Mouse (Mus musculus): ENCODE data around the gene Trim46. TPM values are rescaled to one million over a fixed set of nuclear protein-coding genes. Genes with fewer than 3 reads are reported as not detected.

Gene Trim46
- polyA plus RNA-seq, 1 experiment from 2014 or later: 4.4 TPM

GRCm38 (mm10) chr3:89277281-89278021 is 31.3 kb upstream of the Trim46 start:
- H3K27ac ChIP-seq (ENCODE audit: low read length): peak overlapping the region; percentile 88
- 29% methylated on average over 14 of the region's 14 CpGs for WGBS
- ATAC-seq (ENCODE audit: insufficient read depth, low FRiP score): peak; percentile 3; the same call in 1 of the 2 replicates

GRCm38 (mm10) chr3:89276061-89276460 is 30.0 kb upstream of the Trim46 start:
- WGBS: 91% methylated on average over 13 of the region's 13 CpGs
- no peak for ATAC-seq (ENCODE audit: insufficient read depth, low FRiP score)
- no peak overlapping the region for H3K4me3 ChIP-seq (replicated peaks; ENCODE audit: low read length)
- peak overlapping the region; percentile 98; the same call in 1 of the 2 replicates for H3K4me2 ChIP-seq (ENCODE audit: low read depth, low read length)
- peaks cover 35% of the 10 kb centered on the region for H3K4me1 ChIP-seq (ENCODE audit: control insufficient read depth, insufficient read depth, low read length)
- H3K36me3 ChIP-seq (ENCODE audit: control insufficient read depth, insufficient read depth, low read length): peaks cover 6% of the 10 kb centered on the region; the same call in 1 of the 2 replicates
- no peak overlapping the region for H3K27ac ChIP-seq (ENCODE audit: low read length)
- no peak overlapping the region for H3K9ac ChIP-seq (ENCODE audit: low read length)
- no peaks in the 10 kb centered on the region for H3K27me3 ChIP-seq (ENCODE audit: control insufficient read depth, insufficient read depth, low read length)
- no peaks in the 10 kb centered on the region for H3K9me3 ChIP-seq (replicated peaks; ENCODE audit: control insufficient read depth, low read length)

More at GRCm38 (mm10) chr3:89277281-89278021, 31.3 kb upstream of the Trim46 start:
- Histone ChIP-seq H3K9ac (ENCODE audit: low read length) (peak overlapping the region; percentile 78), H3K27me3 (ENCODE audit: control insufficient read depth, insufficient read depth, low read length) (no peaks in the 10 kb centered on the region), H3K4me1 (ENCODE audit: control insufficient read depth, insufficient read depth, low read length) (peaks cover 33% of the 10 kb centered on the region), H3K9me3 (replicated peaks; ENCODE audit: control insufficient read depth, low read length) (no peaks in the 10 kb centered on the region), H3K4me2 (ENCODE audit: low read depth, low read length) (peak overlapping the region; percentile 98), H3K36me3 (ENCODE audit: control insufficient read depth, insufficient read depth, low read length) (peaks cover under 1% of the 10 kb centered on the region; the same call in 1 of the 2 replicates), H3K4me3 (replicated peaks; ENCODE audit: low read length) (peak overlapping the region; percentile 62)

GRCm38 (mm10) chr3:89271760-89272159 is 25.7 kb upstream of the Trim46 start:
- Histone ChIP-seq H3K4me1 (ENCODE audit: control insufficient read depth, insufficient read depth, low read length) (peaks cover 38% of the 10 kb centered on the region), H3K4me2 (ENCODE audit: low read depth, low read length) (no peak overlapping the region), H3K4me3 (replicated peaks; ENCODE audit: low read length) (no peak overlapping the region), H3K27ac (ENCODE audit: low read length) (no peak overlapping the region), H3K36me3 (ENCODE audit: control insufficient read depth, insufficient read depth, low read length) (peaks cover 6% of the 10 kb centered on the region; the same call in 1 of the 2 replicates), H3K9me3 (replicated peaks; ENCODE audit: control insufficient read depth, low read length) (no peaks in the 10 kb centered on the region), H3K27me3 (ENCODE audit: control insufficient read depth, insufficient read depth, low read length) (no peaks in the 10 kb centered on the region), H3K9ac (ENCODE audit: low read length) (no peak overlapping the region)
- ATAC-seq (ENCODE audit: insufficient read depth, low FRiP score): peak; percentile 11; the same call in 1 of the 2 replicates
- 67% methylated on average over 6 of the region's 6 CpGs for WGBS

DNA sequence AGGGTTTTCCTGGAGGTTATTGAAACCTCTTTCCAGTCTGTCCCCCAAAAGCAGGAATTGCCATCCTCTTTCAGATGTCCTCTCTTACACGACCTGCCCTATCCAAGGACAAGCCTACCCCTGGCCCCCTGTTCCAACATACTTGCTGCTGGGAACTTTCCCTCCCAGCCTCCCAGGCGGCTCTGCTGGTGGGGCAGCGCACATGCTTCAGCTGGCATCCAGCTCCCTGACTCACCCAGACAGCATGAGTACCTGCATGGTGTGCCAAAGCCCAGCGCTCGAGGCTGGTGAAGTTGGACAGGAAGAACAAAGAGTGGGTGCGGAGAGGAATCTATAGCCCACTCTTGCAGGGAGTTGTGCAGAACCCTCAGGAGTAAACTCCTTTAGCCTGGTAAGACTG is 24.8 kb upstream of the Trim46 start:
- peak overlapping the region; percentile 86 for H3K27ac ChIP-seq (ENCODE audit: low read length)

GRCm38 (mm10) chr3:89270051-89270755 is 24.1 kb upstream of the Trim46 start, which contains the start of gene Slc50a1:
Gene Slc50a1 (minus strand): TSS chr3:89270570.
- Histone ChIP-seq H3K4me1 (ENCODE audit: control insufficient read depth, insufficient read depth, low read length) (peaks cover 33% of the 10 kb centered on the region), H3K9ac (ENCODE audit: low read length) (peak within 1 kb of the TSS; percentile 85), H3K27ac (ENCODE audit: low read length) (peak within 1 kb of the TSS; percentile 86), H3K27me3 (ENCODE audit: control insufficient read depth, insufficient read depth, low read length) (no peaks in the 10 kb centered on the region), H3K36me3 (ENCODE audit: control insufficient read depth, insufficient read depth, low read length) (peaks cover 6% of the 10 kb centered on the region; the same call in 1 of the 2 replicates), H3K4me2 (ENCODE audit: low read depth, low read length) (peak within 1 kb of the TSS; percentile 87), H3K4me3 (replicated peaks; ENCODE audit: low read length) (peak within 1 kb of the TSS; percentile 60), H3K9me3 (replicated peaks; ENCODE audit: control insufficient read depth, low read length) (no peaks in the 10 kb centered on the region)
- ATAC-seq (ENCODE audit: insufficient read depth, low FRiP score): peak; percentile 66
- 2% methylated on average over 39 of the region's 39 CpGs for WGBS

More for the DNA sequence above, 24.8 kb upstream of the Trim46 start:
- Histone ChIP-seq H3K9ac (ENCODE audit: low read length) (peak overlapping the region; percentile 85), H3K36me3 (ENCODE audit: control insufficient read depth, insufficient read depth, low read length) (peaks cover 6% of the 10 kb centered on the region; the same call in 1 of the 2 replicates), H3K9me3 (replicated peaks; ENCODE audit: control insufficient read depth, low read length) (no peaks in the 10 kb centered on the region), H3K4me3 (replicated peaks; ENCODE audit: low read length) (no peak overlapping the region), H3K4me2 (ENCODE audit: low read depth, low read length) (peak overlapping the region; percentile 87), H3K4me1 (ENCODE audit: control insufficient read depth, insufficient read depth, low read length) (peaks cover 33% of the 10 kb centered on the region), H3K27me3 (ENCODE audit: control insufficient read depth, insufficient read depth, low read length) (no peaks in the 10 kb centered on the region)
- WGBS: 61% methylated on average over 6 of the region's 6 CpGs
- ATAC-seq (ENCODE audit: insufficient read depth, low FRiP score): no peak

- Histone ChIP-seq H3K9me3 (replicated peaks; ENCODE audit: control insufficient read depth, low read length) (no peaks in the 10 kb centered on the region), H3K4me1 (ENCODE audit: control insufficient read depth, insufficient read depth, low read length) (peaks cover 33% of the 10 kb centered on the region), H3K9ac (ENCODE audit: low read length) (peak overlapping the region; percentile 85; the same call in 1 of the 2 replicates), H3K4me2 (ENCODE audit: low read depth, low read length) (peak overlapping the region; percentile 87), H3K27me3 (ENCODE audit: control insufficient read depth, insufficient read depth, low read length) (no peaks in the 10 kb centered on the region), H3K4me3 (replicated peaks; ENCODE audit: low read length) (no peak overlapping the region), H3K36me3 (ENCODE audit: control insufficient read depth, insufficient read depth, low read length) (0 out of 2 replicates have a peak, but pooled peaks cover 6% of the 10 kb centered on the region), H3K27ac (ENCODE audit: low read length) (no peak overlapping the region)
- ATAC-seq (ENCODE audit: insufficient read depth, low FRiP score): no peak
- WGBS: 66% methylated on average over 8 of the region's 8 CpGs
Measured at GRCm38 (mm10) chr3:89268916-89269315, 22.8 kb upstream of the Trim46 start.

- under 1% methylated on average over 20 of the region's 20 CpGs for WGBS
- no peaks in the 10 kb centered on the region for H3K9me3 ChIP-seq (replicated peaks; ENCODE audit: control insufficient read depth, low read length)
Measured at GRCm38 (mm10) chr3:89266439-89266893, 20.4 kb upstream of the Trim46 start.

GRCm38 (mm10) chr3:89262417-89262816 is 16.3 kb upstream of the Trim46 start:
- Histone ChIP-seq H3K9me3 (replicated peaks; ENCODE audit: control insufficient read depth, low read length) (no peaks in the 10 kb centered on the region), H3K4me2 (ENCODE audit: low read depth, low read length) (no peak overlapping the region), H3K27ac (ENCODE audit: low read length) (no peak overlapping the region)

More at GRCm38 (mm10) chr3:89266439-89266893, 20.4 kb upstream of the Trim46 start:
- H3K27ac ChIP-seq (ENCODE audit: low read length): peak overlapping the region; percentile 80
- no peaks in the 10 kb centered on the region for H3K36me3 ChIP-seq (ENCODE audit: control insufficient read depth, insufficient read depth, low read length)
- no peaks in the 10 kb centered on the region for H3K27me3 ChIP-seq (ENCODE audit: control insufficient read depth, insufficient read depth, low read length)
- peak overlapping the region; percentile 73 for H3K4me2 ChIP-seq (ENCODE audit: low read depth, low read length)
- peak overlapping the region; percentile 97 for H3K9ac ChIP-seq (ENCODE audit: low read length)
- H3K4me1 ChIP-seq (ENCODE audit: control insufficient read depth, insufficient read depth, low read length): peaks cover 33% of the 10 kb centered on the region
- peak overlapping the region; percentile 83 for H3K4me3 ChIP-seq (replicated peaks; ENCODE audit: low read length)
- peak; percentile 84 for ATAC-seq (ENCODE audit: insufficient read depth, low FRiP score)

More at GRCm38 (mm10) chr3:89262417-89262816, 16.3 kb upstream of the Trim46 start:
- 61% methylated on average over 10 of the region's 10 CpGs for WGBS
- Histone ChIP-seq H3K36me3 (ENCODE audit: control insufficient read depth, insufficient read depth, low read length) (no peaks in the 10 kb centered on the region), H3K9ac (ENCODE audit: low read length) (no peak overlapping the region), H3K4me3 (replicated peaks; ENCODE audit: low read length) (no peak overlapping the region), H3K4me1 (ENCODE audit: control insufficient read depth, insufficient read depth, low read length) (peaks cover 6% of the 10 kb centered on the region), H3K27me3 (ENCODE audit: control insufficient read depth, insufficient read depth, low read length) (no peaks in the 10 kb centered on the region)
- ATAC-seq (ENCODE audit: insufficient read depth, low FRiP score): no peak

Data from stomach, embryonic 16.5 days (tissue).